Mouse (Mus musculus): ENCODE data around the gene Srcin1.

Gene Srcin1

DNA sequence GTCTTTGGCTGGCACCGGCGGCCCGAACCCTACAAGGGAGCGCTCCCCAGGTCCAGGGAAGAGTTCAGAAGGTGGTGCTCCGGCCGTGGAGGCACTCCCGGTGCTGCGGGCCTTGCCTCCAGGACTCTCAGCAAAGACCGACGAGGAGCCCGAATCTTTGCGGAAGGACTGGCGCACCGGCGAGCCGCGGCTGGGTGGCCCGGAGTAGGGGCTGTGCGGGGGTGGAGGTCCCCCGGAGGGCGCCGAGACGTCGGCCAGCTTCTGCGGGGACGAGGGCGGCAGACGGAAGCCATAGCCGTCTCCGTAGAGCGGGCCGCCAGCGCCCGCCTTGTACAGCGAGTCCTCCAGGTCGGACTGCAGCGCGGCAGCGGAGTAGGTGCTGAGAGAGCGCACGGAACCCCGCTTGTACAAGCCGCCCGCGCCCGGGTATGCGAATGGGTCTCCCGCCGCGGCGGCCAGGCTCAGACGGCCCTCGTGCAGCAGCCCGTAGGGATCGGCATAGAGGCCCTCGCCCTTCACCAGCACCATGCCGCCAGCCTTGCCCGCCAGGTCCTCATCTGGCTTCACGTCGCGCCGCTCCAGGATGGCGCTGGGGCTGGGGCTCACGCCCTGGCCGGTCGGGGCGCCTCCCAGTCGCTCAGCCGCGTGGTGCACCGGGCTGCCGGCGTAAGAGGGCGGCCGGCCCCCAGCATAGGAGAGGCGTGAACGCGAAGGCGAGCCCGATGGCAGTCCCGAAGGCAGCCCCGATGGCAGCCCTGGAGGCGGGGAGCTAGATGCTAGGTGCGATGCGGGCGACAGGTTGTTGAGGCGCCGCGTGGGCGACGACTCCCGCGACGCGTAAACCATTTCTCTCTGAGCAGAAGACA lies 41.3 kb downstream of the Srcin1 start:
- in situ Hi-C loops (cut with MboI; ENCODE audit: low sequenced_read_pairs), result no loop called here

DNA sequence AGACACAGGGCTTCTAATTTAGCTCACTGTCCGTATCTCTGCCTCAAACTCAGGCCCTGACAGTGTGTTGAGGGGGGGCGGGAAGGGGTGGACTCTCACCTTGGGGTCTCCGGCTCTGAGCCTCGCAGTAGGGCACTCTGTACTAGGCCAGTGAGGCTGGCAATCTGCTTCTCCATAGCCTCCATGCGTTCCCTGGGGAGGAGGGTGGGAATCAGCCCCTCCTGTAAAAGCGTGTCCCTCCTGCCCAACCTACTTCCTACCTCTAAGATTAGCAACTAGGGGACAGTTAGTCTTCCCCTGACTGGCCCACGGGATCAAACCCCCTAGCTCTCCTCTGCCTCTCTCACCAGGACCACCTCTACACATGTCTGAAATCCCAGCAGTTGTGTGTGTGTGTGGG lies 42.3 kb downstream of the Srcin1 start:
- in situ Hi-C loops (cut with MboI; ENCODE audit: low sequenced_read_pairs), result no loop called here

DNA sequence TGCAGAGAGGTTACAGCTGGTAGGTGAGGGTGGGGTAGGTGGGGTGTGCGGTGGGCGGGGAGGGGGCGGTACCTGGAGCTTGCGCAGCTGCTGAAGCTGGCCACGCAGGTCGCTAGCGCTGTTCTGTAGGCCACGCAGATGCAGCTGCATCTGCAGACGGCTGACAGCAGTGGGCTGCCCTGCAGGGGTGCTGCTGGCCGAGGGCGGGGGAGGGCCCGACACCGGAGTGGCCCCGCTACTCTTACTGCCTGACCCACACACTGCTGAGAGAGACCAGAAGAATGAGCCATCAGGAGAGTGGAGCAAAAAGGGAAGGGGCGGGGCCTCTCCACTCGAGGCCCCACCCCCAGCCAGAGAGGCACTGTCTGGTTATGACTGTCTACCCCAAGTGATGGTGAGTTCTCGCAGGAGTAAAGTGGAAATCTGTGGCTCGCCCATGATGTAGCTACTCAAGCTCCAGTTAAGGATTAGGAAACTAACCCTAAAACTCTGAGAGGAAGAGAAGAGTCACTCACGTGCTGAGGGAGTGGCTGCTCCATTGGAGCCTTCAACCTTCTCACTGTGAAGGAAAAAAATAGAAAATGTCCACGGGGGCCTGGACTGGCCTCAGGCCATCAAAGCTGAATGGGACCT lies 42.9 kb downstream of the Srcin1 start:
- in situ Hi-C loops (cut with MboI; ENCODE audit: low sequenced_read_pairs), result no loop called here

DNA sequence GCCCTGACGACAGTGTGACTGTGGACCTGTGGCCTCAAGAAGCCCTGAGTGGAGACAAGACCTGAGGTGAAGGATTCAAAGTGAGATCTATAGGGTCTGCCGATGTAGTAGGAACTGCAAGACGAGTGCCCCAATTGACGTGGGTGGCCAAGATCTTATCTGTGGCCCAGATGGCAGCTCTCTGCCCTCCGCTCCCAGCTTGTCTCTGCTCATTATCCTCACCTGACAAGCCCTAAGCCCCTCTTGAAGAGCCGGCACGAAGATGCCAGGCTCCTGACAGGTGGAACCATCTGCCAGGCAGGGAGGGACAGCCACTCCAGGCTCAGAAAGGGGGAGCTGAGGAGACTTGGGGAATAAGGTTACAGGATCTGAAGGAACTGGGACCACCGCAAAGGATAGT lies 43.6 kb downstream of the Srcin1 start:
- in situ Hi-C loops (cut with MboI; ENCODE audit: low sequenced_read_pairs), result no loop called here

DNA sequence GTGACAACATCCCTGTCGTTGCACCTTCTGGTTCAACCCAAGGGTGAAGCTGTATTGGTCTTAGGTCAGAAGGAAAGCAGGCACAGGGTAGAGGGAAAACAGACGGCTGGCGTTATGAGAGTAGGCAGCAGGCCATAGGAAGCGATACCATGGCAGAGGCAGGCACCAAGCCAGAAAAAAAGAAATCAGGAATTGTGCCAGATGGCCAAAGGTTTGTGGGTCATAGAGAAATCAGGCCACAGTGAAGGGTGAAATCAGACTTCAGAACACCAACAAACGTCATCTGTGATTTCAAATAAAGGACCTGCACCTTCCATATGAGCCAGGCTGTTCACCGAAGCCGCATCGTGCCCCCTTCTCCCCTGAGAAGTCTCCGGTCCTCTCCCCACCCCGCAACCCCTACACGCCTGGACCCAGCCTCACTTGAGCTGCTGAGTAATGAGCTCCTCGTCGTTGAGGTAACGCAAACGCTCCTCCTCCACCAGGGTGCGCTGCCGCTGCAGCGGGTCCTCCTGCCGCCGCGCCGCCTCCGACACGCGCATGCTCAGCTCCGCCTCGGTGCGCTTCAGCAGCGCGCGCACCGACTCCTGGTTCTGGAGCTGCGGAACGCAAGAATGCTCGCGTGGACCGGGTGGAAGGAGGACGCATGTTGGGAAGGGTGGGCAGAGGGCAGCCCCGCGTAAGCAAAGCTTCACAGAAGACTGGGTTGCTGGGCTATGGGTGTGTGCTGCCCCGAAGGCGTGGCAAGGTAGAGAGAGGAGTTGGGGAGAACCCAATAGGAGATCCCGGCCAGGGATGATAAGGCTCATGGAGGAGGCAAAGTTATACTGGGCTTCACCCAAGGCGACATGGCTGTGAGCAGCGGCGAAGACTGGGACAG lies 44.4 kb downstream of the Srcin1 start:
- in situ Hi-C loops (cut with MboI; ENCODE audit: low sequenced_read_pairs), result no loop called here

DNA sequence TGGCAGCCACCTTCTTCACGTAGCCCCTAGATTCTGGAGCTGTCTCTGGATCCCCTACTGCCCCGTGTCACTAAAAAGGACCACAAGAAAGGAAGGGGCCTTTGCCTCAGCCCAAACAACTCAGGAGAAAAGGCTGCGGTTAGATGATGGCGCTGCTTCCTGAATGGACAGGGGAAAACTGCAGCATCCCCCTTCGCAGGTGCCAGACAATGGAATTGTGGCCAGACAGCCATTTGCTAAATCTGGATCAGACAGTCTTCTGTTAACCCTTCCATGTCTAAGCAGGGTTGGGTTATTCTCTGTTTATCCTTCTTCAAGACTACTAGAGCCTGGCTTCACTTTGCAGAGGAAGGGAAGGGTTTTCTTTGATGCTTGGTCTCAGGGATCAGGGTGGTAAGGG lies 45.0 kb downstream of the Srcin1 start:
- in situ Hi-C loops (cut with MboI; ENCODE audit: low sequenced_read_pairs), result no loop called here

DNA sequence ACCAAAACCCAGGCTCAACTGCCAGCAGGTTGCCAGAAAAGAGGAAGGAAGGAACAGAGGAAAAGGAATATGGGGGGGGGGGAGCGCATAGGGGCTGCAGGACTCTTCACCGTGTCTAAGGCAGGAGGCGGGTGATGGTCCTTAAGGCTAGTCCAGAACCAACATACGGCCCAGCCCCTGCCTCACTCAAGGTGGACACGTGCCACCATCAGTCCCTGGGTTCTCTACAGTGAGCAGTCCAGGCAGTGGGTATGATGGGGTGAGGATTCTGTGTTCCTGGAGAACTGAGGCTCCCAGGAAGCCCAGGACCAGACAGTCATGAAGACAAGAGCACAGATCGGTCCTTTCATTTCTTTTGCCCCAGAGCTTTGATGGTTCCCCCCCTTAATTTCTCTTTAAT lies 45.9 kb downstream of the Srcin1 start:
- in situ Hi-C loops (cut with MboI; ENCODE audit: low sequenced_read_pairs), result no loop called here

DNA sequence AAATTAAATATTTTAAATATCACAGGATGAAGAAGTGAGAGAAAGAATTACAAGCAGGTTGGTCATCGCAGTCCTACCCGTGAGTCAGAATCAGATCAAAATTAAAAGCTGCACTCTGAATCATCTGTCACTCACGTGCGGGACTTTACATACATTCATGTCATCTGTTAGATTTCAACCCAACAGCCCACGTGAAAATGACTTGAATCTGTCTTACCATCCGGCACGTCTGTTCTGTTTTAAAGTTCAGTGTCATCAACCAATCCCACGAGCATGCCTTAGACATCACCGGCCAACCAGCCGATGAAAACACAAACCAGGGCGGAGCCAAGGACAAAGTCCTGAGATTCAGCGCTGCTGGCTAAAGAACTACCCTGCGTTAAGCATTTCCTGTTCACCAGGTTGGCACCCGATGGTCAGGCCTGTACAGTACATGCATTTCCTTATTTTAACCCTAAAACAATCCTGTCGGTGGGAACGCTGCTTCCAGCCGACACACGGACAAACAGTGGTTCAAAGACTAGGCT lies 47.6 kb downstream of the Srcin1 start:
- in situ Hi-C loops (cut with MboI; ENCODE audit: low sequenced_read_pairs), result no loop called here

DNA sequence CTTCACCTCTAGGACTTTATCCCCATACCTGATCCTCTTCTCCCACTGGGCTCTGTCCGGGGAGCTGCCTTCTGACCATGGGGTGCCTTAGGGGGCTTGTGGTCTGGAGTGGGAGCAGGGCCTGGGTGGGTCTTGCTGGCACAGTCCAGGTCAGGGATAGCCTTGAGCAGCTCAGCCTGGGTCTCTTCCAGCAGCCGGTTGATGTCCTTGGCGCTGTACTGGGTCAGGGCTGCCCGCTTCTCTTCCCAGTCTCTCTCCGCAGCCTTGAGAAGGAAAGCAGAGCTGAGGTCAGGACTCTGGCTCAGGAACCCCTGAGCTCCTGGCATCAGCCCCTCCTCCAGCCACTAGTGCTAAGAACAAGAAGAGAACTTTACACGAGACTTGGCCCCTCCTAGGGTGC lies 50.7 kb downstream of the Srcin1 start:
- in situ Hi-C loops (cut with MboI; ENCODE audit: low sequenced_read_pairs), result no loop called here

DNA sequence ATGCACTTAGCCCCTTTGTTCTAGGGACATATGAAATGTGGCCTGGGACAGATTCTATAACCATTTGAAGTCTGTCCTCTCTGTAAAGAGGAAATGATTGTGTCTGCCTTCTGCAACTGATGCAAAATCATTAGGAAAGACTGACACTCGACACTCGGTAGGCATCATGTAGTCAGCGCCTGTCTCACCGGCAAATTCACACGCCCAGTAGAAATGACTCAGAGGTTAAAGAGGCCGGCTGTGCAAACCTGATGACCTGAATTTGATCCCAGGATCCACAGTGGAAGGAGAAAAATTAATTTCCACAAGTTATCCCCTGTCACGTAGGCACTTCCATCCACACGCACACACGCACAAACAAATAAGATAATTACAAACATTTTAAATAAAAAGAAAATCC lies 51.7 kb downstream of the Srcin1 start:
- in situ Hi-C loops (cut with MboI; ENCODE audit: low sequenced_read_pairs), result no loop called here

DNA sequence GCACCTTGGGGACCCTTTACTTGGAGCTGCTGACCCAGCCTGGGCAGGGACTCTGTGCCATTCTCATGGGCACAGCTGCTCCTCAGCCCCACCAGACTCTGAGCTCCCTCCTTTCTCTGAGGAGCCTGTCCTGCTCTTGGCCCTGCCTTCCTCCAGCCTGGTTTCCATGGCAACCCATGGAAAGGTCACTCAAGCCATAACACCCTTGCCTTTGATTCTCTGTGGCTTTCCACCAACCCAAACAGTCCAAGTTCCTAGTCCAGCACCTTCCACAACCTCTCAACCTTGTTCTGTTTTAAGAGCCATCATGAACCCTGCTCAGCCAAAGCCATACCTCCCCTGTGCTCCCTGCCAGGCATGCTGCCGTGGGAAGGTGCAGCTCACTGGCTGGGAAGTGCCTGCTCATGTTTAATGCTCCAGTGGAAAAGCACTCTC lies 52.1 kb downstream of the Srcin1 start:
- in situ Hi-C loops (cut with MboI; ENCODE audit: low sequenced_read_pairs), result no loop called here

DNA sequence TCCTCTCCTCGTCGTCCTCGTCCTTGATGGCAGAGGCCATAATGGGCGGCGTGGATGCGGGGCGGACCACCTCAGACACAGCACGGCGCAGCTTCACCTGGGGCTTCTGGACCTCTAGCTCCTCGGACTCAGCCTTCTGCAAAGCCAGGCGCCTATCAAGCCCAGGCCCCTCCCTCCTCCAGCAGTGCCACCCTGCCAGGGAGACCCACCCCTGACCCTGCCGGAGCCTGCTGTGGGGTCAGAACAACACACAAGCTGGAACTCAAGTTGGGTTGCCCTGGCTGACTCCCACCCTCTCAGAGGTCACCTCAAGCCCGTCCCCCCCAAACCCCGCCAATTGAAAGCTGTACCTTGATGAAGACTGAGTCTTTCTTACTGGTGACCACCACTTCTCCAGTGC lies 52.9 kb downstream of the Srcin1 start:
- in situ Hi-C loops (cut with MboI; ENCODE audit: low sequenced_read_pairs), result no loop called here

DNA sequence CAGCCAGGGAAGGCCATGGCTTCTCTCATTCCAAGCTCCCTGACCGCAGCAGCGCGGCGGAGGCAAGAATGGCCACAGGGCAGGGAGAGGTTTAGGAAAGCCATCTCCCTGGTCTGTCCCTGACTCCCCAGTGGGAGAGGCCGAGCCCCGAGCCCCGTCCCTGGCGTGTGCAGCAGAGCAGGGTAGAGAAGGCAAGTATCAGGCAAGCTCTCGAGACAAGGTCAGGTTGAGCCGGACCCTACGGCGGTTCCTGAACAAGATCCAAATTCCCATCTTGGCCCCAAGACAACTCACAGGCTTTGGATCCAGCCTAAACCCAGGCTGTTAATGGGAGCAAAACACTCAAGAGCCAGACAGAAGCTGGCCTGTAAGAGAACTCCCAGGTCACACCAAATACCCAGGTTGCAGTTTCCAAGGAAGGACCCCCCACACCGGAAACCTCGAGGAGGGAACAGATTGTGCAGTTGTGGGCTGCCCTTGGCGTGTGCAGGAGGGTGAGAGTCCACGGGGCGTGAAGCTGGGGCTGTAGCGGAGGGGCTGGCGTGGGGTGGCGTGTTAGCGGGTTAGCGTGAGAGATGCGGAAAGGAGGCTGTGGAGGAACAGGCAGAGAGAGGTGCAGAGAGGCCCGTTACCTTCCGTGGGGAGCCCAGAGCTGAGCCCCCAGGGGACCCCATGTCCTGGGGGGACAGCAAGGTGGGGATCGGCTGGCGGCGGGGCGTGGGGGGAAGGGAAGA lies 54.1 kb downstream of the Srcin1 start:
- in situ Hi-C loops (cut with MboI; ENCODE audit: low sequenced_read_pairs), result no loop called here

DNA sequence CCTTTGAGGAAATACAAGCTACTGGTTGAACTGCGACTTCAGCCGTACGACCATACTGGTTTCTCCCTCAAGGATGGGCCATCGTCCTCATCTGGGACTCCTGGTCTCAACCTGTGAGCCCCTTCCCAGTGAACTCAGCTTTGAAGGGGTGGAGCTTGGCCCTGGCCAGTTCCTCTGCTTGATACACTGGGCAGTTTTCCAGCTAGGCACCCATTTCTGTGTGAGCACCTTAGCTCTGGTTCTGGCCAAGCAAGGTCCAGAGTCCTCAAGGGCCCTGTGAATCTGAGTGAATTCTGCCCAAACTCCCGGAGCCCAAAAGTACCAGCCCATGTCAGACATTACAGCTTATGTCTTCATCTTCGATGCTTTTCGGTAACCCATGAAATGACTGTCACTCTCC lies 55.4 kb downstream of the Srcin1 start:
- in situ Hi-C loops (cut with MboI; ENCODE audit: low sequenced_read_pairs), result no loop called here

DNA sequence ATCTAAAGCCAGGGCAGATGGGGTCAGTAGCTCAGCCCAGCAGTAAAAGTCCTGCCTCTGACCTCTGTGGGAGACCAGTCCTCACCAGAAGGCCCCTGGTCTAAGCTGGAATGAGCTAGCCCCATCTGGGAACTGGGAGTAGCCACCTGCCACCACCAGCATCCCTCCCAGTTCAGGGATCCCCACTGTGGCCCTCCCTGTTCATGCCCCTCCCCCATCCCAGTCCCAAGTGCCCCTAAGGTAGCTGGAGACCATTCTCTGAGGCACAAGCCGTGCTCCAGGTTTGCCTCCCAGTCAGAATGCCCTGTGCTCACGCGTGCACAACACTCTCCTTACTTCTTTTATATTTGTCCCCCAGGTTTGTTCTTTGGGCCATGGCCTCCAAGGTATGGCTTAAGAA lies 62.9 kb downstream of the Srcin1 start:
- in situ Hi-C loops (cut with MboI; ENCODE audit: low sequenced_read_pairs), result no loop called here

DNA sequence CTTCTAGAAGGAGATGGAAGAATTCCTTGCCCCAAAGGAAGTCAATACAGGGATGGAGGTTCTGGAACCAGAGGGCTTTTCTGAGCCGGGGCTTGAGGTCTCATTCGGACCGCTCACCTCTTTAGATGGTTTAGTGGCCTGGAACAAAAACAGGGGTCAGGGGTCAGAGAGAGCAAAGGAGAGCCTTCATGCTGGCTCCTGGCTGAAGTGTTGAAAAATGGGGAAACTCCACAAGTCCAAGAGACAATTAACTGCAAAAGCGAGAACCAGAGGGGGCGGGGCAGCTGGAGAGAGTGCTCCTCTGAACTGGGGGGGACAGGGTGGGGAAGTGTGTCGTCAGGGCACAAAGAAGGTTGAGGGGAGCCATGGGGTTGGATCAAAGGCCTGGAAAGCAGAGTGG lies 63.5 kb downstream of the Srcin1 start:
- in situ Hi-C loops (cut with MboI; ENCODE audit: low sequenced_read_pairs), result no loop called here

DNA sequence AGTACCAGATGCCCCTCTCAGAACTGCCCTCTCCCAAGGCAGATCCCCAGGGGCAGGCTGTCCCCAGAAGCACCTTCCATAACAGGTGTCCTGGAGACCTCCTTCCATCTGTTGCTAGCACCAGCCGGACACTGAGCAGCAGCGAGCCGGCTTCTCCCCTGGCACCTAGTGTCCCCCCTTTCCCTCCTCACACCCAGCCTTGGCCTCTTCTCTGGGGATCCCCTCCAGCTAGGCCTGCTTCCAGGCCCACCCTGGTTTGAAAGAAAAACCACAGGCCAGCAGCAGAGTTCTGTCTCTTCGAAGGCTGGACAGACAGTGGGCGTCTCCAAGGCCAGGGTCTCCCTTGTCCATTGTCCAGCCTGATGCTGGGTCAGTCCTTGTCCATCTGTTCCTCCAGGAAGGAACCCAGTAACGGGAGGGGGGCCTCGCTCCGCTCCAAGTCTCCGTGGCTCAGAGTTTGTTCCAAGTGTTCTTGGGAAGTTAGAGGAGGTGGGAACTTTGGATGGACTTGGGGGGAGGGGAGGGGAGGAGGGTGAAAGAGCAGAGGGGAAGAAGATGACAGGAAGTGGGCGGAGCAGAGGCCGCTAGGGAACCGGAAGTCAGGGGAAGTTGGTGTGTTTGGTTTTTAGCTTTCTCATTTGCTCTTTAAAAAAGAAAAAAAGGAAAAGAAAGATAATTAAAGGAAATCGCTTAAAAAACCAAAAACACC lies 64.2 kb downstream of the Srcin1 start:
- in situ Hi-C loops (cut with MboI; ENCODE audit: low sequenced_read_pairs), result no loop called here

DNA sequence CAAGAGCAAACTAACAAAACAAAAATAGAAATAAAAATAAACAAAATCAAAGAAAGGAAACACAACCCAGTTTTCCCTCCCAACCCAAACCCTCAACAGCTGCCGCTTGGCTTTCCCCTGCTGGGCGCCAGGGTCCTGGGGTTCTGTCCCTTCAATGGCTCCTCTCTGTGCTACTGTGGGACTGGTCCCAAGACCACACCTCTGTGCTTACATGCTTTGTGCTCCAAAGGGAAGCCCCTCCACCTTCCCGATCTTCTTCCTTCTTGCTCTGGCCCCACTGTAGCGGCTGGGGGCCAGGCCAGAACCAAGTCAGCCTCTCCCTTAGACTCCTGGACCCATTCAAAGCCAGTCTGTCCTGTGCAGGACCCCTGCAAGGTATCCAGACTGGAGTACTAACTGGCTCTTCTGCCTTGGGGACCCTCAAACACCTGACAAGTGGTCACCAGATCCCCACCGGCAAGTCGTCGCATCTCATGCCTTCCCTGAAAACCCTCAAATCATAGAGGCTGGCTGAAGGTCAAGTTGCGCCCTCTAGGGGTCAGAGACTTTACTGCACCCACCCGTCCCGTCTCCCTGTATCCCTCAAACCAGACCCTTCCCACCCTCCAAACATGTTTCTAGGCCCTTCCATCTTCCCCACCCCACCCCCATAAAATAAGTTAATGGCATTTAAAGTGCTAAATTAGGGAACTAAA lies 64.9 kb downstream of the Srcin1 start:
- in situ Hi-C loops (cut with MboI; ENCODE audit: low sequenced_read_pairs), result no loop called here

DNA sequence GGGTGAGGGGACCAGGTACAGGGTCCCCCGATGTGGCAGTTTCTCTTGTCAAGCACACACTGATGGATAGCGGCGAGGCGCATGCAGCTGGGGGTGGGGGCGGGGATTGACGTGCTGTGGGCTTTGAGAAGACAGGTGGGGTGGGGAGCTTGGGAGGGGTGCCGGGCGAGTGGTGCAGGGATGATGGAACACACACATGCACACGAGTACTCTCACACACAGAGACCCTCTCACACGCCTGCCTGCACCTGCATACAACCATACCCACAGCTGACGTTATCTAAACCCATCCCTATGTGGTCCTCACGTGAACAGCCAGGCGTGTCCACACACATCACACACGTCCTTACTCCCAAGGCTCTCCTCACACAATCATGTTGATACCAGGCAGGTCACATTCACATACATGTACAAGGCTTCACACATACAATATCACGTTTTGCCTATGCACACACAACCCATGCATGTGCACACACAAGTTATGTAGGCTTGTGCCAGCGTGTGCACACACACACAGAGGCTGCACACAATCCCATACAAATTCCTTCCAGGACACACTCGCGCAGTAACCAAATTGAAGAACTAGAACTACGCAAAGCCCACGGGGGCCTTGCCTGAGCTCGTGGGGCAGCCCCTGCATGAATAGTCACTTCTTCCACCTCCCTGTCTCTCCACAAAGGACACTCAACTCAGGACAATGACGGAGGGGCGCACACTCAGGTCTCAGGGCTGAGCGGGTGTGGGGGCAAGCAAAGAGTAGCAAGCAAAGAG lies 66.1 kb downstream of the Srcin1 start:
- in situ Hi-C loops (cut with MboI; ENCODE audit: low sequenced_read_pairs), result no loop called here

All from CH12F3 (cell line).